Mouse (Mus musculus): ENCODE measurements around the gene Rab19. TPM values are rescaled to one million over a fixed set of nuclear protein-coding genes. Genes with fewer than 3 reads are reported as not detected.
A peak's percentile ranks its signal among the peaks of the same experiment; 100 is the strongest.
"Not testable (repeated sequence)": the region's sequence is repeated elsewhere in the genome, so short reads cannot be mapped to it uniquely, and the experiment has no call there.

Rab19 gene
- polyA plus RNA-seq, 1 experiment from 2014 or later, result 0.49 TPM

- peaks cover 18% of the 10 kb centered on the region; the same call in 1 of the 2 replicates for H3K36me3 ChIP-seq
- no peaks in the 10 kb centered on the region for H3K27me3 ChIP-seq (ENCODE audit: low read depth, poor library complexity, severe bottlenecking)
- no peaks in the 10 kb centered on the region for H3K4me1 ChIP-seq
- WGBS, result 83% methylated on average over 4 of the region's 4 CpGs
- no peak for DNase-seq (ENCODE audit: low spot score)
- H3K9me3 ChIP-seq (replicated peaks), result no peaks in the 10 kb centered on the region
- H3K27ac ChIP-seq, result no peak overlapping the region
- no peak overlapping the region for H3K4me3 ChIP-seq
These were observed 14.9 kb downstream of the Rab19 start for GRCm38 (mm10) chr6:39395916-39396315.

DNA sequence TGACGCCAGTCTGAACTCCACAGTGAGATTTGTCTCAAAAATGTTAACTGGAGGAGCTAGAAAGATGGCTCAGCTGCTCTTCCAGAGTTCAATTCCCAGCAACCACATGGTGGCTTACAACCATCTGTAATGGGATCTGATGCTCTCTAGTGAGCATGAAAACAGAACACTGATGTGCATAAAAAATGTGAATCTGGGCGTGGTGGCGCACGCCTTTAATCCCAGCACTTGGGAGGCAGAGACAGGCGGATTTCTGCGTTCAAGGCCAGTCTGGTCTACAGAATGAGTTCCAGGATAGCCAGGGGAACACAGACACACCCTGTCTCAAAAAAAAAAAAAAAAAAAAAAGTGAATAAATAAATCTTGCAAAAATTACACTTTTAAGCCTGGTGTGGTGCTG lies 16.1 kb downstream of the Rab19 start:
- no peak for DNase-seq (ENCODE audit: low spot score)
- H3K27me3 ChIP-seq (ENCODE audit: low read depth, poor library complexity, severe bottlenecking), result no peaks in the 10 kb centered on the region
- WGBS, result 95% methylated on average over 6 of the region's 6 CpGs

GRCm38 (mm10) chr6:39398342-39398741 lies 17.4 kb downstream of the Rab19 start:
- H3K9me3 ChIP-seq (replicated peaks), result no peaks in the 10 kb centered on the region
- no peak overlapping the region for H3K27ac ChIP-seq
- no peak overlapping the region for H3K4me3 ChIP-seq
- 91% methylated on average over 9 of the region's 9 CpGs for WGBS
- H3K27me3 ChIP-seq (ENCODE audit: low read depth, poor library complexity, severe bottlenecking), result no peaks in the 10 kb centered on the region
- no peak for DNase-seq (ENCODE audit: low spot score)
- no peaks in the 10 kb centered on the region for H3K4me1 ChIP-seq
- H3K36me3 ChIP-seq, result peaks cover 21% of the 10 kb centered on the region; the same call in 1 of the 2 replicates

More for the DNA sequence above, 16.1 kb downstream of the Rab19 start:
- no peak overlapping the region for H3K4me3 ChIP-seq
- no peak overlapping the region for H3K27ac ChIP-seq
- H3K4me1 ChIP-seq, result no peaks in the 10 kb centered on the region
- peaks cover 21% of the 10 kb centered on the region; the same call in 1 of the 2 replicates for H3K36me3 ChIP-seq
- H3K9me3 ChIP-seq (replicated peaks), result no peaks in the 10 kb centered on the region

DNA sequence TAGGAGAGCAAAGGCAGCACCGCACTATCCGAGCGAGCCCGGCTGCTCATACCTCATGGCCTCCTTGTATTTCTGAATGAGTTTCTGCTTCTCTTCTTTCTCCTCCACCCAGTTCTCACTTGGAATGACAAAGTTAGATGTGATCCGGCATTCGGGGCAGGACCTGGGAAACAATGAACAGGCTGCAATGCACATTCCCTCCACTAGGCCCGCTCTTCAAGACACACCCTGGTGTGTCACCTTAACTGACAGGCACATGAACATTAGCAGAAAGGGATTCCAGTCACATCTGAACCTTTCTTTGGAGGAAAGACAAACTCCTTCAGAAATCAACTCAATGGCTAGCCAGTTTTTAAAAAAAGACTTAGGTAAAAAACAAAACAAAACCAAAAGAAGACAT lies 19.4 kb downstream of the Rab19 start:
- WGBS, result 80% methylated on average over 7 of the region's 7 CpGs
- peaks cover 35% of the 10 kb centered on the region for H3K36me3 ChIP-seq
- peak; percentile 61 for DNase-seq (ENCODE audit: low spot score)
- H3K27ac ChIP-seq, result no peak overlapping the region
- H3K4me3 ChIP-seq, result no peak overlapping the region
- H3K27me3 ChIP-seq (ENCODE audit: low read depth, poor library complexity, severe bottlenecking), result no peaks in the 10 kb centered on the region
- no peaks in the 10 kb centered on the region for H3K9me3 ChIP-seq (replicated peaks)
- H3K4me1 ChIP-seq, result no peaks in the 10 kb centered on the region

DNA sequence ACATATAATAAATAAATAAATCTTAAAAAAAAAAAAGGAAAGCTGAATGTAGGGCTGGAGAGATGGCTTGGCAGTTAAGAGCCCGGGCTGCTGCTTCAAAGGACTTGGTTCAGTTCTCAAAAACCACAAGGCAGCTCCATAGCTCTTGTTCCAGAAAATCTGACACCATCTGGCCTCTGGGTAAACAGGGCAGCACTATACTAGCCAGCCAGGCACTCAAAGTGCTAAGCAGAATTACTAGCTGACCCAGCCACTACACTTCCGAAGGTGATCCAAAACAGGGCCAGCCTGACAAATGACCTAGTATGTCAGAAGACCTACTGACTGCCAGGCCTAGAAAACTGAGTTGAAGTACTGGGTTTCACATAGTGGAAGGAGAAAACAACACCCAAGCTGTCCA lies 22.2 kb downstream of the Rab19 start:
- Histone ChIP-seq H3K4me3 (no peak overlapping the region), H3K4me1 (no peaks in the 10 kb centered on the region), H3K9me3 (replicated peaks) (no peaks in the 10 kb centered on the region), H3K36me3 (peaks cover 39% of the 10 kb centered on the region), H3K27ac (no peak overlapping the region), H3K27me3 (ENCODE audit: low read depth, poor library complexity, severe bottlenecking) (no peaks in the 10 kb centered on the region)
- no peak for DNase-seq (ENCODE audit: low spot score)
- 74% methylated on average over 2 of the region's 2 CpGs for WGBS

- no peak for DNase-seq (ENCODE audit: low spot score)
- no peaks in the 10 kb centered on the region for H3K9me3 ChIP-seq (replicated peaks)
- H3K4me1 ChIP-seq, result no peaks in the 10 kb centered on the region
- 96% methylated on average over 5 of the region's 5 CpGs for WGBS
- H3K27me3 ChIP-seq (ENCODE audit: low read depth, poor library complexity, severe bottlenecking), result no peaks in the 10 kb centered on the region
- peaks cover 18% of the 10 kb centered on the region for H3K36me3 ChIP-seq
- H3K27ac ChIP-seq, result no peak overlapping the region
- H3K4me3 ChIP-seq, result no peak overlapping the region
These were observed 25.5 kb downstream of the Rab19 start for GRCm38 (mm10) chr6:39406480-39406879.

GRCm38 (mm10) chr6:39414106-39414505 lies 33.1 kb downstream of the Rab19 start:
- no peak for DNase-seq (ENCODE audit: low spot score)
- Histone ChIP-seq H3K27ac (no peak overlapping the region), H3K9me3 (replicated peaks) (no peaks in the 10 kb centered on the region), H3K4me3 (no peak overlapping the region), H3K36me3 (no peaks in the 10 kb centered on the region), H3K27me3 (ENCODE audit: low read depth, poor library complexity, severe bottlenecking) (peaks cover 23% of the 10 kb centered on the region), H3K4me1 (peaks cover 1% of the 10 kb centered on the region; the same call in 1 of the 2 replicates)
- 85% methylated on average over 1 of the region's 1 CpGs for WGBS

DNA sequence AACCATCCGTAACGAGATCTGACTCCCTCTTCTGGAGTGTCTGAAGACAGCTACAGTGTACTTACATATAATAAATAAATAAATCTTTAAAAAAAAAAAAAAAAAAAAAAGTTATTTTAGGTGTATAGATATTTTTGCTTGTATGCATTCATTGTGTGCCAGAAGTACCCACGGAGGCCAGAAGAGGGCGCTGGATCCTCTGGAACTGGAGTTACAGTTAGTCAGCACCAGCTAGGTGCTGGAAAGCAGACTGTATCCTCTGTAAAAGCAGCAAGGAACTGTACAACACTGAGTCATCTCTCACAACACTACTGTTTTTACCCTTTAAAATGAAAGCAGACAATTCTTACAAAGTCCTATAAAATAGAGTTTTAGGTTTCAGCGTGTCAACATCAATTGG lies 34.8 kb downstream of the Rab19 start:
- peaks cover 8% of the 10 kb centered on the region; the same call in 1 of the 2 replicates for H3K4me1 ChIP-seq
- 46% methylated on average over 3 of the region's 5 CpGs for WGBS
- no peak overlapping the region for H3K4me3 ChIP-seq
- no peaks in the 10 kb centered on the region for H3K36me3 ChIP-seq
- peaks cover 24% of the 10 kb centered on the region for H3K27me3 ChIP-seq (ENCODE audit: low read depth, poor library complexity, severe bottlenecking)
- DNase-seq (ENCODE audit: low spot score), result peak; percentile 66
- no peak overlapping the region for H3K27ac ChIP-seq
- H3K9me3 ChIP-seq (replicated peaks), result no peaks in the 10 kb centered on the region

DNA sequence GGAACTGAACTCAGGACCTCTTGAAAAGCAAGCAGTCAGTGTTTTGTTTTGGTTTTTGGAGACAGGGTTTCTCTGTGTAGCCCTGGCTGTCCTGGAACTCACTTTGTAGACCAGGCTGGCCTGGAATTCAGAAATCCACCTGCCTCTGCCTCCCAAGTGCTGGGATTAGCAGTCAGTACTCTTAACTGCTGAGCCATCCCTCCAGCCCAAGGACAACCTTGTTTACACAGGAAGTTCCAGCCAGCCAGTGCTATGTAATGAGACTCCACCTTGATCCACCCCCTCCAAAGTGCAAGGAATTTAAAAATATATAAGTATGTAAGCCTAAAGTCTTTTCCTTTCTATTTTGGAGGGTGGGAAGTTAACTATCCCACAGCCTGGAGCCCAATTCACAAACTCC lies 35.7 kb downstream of the Rab19 start:
- H3K4me1 ChIP-seq; H3K36me3 ChIP-seq; H3K9me3 ChIP-seq (replicated peaks); H3K27ac ChIP-seq; H3K4me3 ChIP-seq; DNase-seq (ENCODE audit: low spot score): not testable (repeated sequence)
- peaks cover 30% of the 10 kb centered on the region for H3K27me3 ChIP-seq (ENCODE audit: low read depth, poor library complexity, severe bottlenecking)

DNA sequence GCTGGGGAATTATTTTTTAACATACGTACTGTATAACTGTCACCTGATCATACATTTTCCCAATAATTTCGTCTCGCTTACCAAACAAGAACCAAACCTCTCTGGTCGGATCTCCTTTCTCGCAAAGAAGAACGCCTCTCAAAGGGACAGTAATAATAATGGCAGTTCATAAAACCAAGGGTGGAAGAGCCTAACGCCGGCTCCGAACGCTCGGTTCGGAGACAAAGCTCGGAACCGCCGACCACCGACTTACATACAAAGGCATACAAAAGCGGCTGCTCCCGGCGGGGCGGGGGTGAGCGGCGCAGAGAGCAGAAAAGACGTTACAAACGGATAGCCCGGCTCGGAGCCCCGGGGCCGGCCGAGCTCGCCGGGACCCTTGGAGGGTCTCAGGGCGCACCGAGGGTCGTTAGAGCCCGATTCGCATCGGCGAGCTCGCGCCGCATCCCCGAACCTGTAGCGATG lies 38.4 kb downstream of the Rab19 start:
- DNase-seq (ENCODE audit: low spot score), result no peak
- no peaks in the 10 kb centered on the region for H3K36me3 ChIP-seq
- H3K9me3 ChIP-seq (replicated peaks), result no peaks in the 10 kb centered on the region
- peak overlapping the region; percentile 86 for H3K27ac ChIP-seq
- under 1% methylated on average over 43 of the region's 43 CpGs for WGBS
- peak overlapping the region; percentile 86 for H3K4me3 ChIP-seq
- H3K4me1 ChIP-seq, result peaks cover 8% of the 10 kb centered on the region; the same call in 1 of the 2 replicates
- peaks cover 35% of the 10 kb centered on the region for H3K27me3 ChIP-seq (ENCODE audit: low read depth, poor library complexity, severe bottlenecking)

GRCm38 (mm10) chr6:39419851-39420721 lies 39.1 kb downstream of the Rab19 start, which contains the start of gene Mkrn1:
Gene Mkrn1, minus strand, starts transcription at chr6:39420462.
- Histone ChIP-seq H3K4me1 (peaks cover 8% of the 10 kb centered on the region; the same call in 1 of the 2 replicates), H3K9me3 (replicated peaks) (no peaks in the 10 kb centered on the region), H3K4me3 (peak within 1 kb of the TSS; percentile 86), H3K27me3 (ENCODE audit: low read depth, poor library complexity, severe bottlenecking) (peaks cover 35% of the 10 kb centered on the region), H3K36me3 (no peaks in the 10 kb centered on the region), H3K27ac (peak within 1 kb of the TSS; percentile 86)
- peak; percentile 85 for DNase-seq (ENCODE audit: low spot score)
- under 1% methylated on average over 81 of the region's 82 CpGs for WGBS

DNA sequence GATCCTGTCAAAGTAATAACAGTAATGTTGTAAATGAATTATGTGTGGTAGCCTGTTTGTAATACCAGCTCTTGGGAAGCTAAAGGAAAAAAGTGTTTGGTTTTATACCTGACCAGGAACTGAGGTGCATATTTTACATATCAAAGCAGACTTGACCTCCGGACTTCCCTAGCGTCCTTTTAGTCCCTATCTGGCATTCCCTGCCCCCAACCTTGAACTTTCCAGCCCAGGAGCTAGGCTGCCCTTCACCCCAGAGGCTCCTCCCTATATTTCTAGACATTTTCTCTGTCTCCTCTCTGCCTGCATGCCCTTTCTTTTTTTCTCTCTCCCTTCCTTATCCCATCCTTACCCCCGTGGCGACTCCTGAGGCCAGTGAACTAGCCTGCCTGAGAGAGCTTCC lies 39.9 kb downstream of the Rab19 start:
- Histone ChIP-seq H3K27me3 (ENCODE audit: low read depth, poor library complexity, severe bottlenecking) (peaks cover 35% of the 10 kb centered on the region), H3K4me1 (peaks cover 8% of the 10 kb centered on the region; the same call in 1 of the 2 replicates), H3K36me3 (no peaks in the 10 kb centered on the region), H3K4me3 (peak overlapping the region; percentile 86; the same call in 1 of the 2 replicates), H3K9me3 (replicated peaks) (no peaks in the 10 kb centered on the region), H3K27ac (no peak overlapping the region)
- WGBS, result 49% methylated on average over 4 of the region's 4 CpGs
- DNase-seq (ENCODE audit: low spot score), result no peak

DNA sequence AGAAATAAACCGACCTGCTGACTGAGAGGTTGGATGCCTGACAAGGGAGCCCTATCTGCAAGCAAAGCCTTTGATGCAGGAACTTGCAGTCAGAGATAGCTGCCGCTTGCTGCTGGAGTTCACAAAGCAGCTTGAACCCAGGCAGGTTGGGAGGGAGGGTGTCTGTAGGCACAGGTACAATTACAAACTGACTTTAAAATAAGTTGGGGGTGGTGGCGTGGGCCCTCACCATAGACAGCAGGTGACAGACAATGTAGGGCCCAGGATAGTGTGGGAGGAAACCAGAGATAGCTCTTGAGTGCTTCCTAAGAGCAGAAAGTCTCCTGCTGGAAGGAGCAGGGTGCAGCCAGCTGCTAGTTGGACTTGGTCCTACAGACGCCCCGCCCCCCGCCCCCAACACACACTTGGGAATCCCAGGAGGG lies 42.2 kb downstream of the Rab19 start:
- Histone ChIP-seq H3K27me3 (ENCODE audit: low read depth, poor library complexity, severe bottlenecking) (peaks cover 22% of the 10 kb centered on the region), H3K9me3 (replicated peaks) (no peaks in the 10 kb centered on the region), H3K27ac (no peak overlapping the region), H3K4me3 (no peak overlapping the region), H3K4me1 (peaks cover 8% of the 10 kb centered on the region; the same call in 1 of the 2 replicates), H3K36me3 (no peaks in the 10 kb centered on the region)
- no peak for DNase-seq (ENCODE audit: low spot score)
- 65% methylated on average over 6 of the region's 6 CpGs for WGBS

Measured in limb, embryonic 10.5 days (tissue).